Mouse (Mus musculus): ENCODE results near the gene Camkmt.

The Camkmt gene

GRCm38 (mm10) chr17:85372076-85372475, 281.7 kb downstream of the Camkmt start:
- DNase-seq (ENCODE audit: low spot score in 2 of 2): no peak

GRCm38 (mm10) chr17:85372523-85372922, 282.2 kb downstream of the Camkmt start:
- no peak for DNase-seq (ENCODE audit: low spot score in 2 of 2)

- no peak for DNase-seq (ENCODE audit: low spot score in 2 of 2)
Observed at GRCm38 (mm10) chr17:85374100-85374833, 283.9 kb downstream of the Camkmt start.

GRCm38 (mm10) chr17:85374834-85375176, 284.5 kb downstream of the Camkmt start:
- no peak for DNase-seq (ENCODE audit: low spot score in 2 of 2)

- DNase-seq (ENCODE audit: low spot score in 2 of 2): no peak
Observed at GRCm38 (mm10) chr17:85375523-85375922, 285.2 kb downstream of the Camkmt start.

- no peak for DNase-seq (ENCODE audit: low spot score in 2 of 2)
Observed at GRCm38 (mm10) chr17:85377496-85377895, 287.1 kb downstream of the Camkmt start.

- no peak for DNase-seq (ENCODE audit: low spot score in 2 of 2)
Observed at GRCm38 (mm10) chr17:85379101-85379500, 288.7 kb downstream of the Camkmt start.

- DNase-seq (ENCODE audit: low spot score in 2 of 2): no peak
Observed at GRCm38 (mm10) chr17:85381578-85382223, 291.3 kb downstream of the Camkmt start.

GRCm38 (mm10) chr17:85382344-85382743, 292.0 kb downstream of the Camkmt start:
- DNase-seq (ENCODE audit: low spot score in 2 of 2): no peak

- no peak for DNase-seq (ENCODE audit: low spot score in 2 of 2)
Observed at GRCm38 (mm10) chr17:85382906-85383305, 292.6 kb downstream of the Camkmt start.

- no peak for DNase-seq (ENCODE audit: low spot score in 2 of 2)
Observed at GRCm38 (mm10) chr17:85393091-85393890, 302.9 kb downstream of the Camkmt start.

- DNase-seq (ENCODE audit: low spot score in 2 of 2): no peak
Observed at GRCm38 (mm10) chr17:85393891-85394321, 303.6 kb downstream of the Camkmt start.

GRCm38 (mm10) chr17:85395502-85395901, 305.1 kb downstream of the Camkmt start:
- DNase-seq (ENCODE audit: low spot score in 2 of 2): no peak

GRCm38 (mm10) chr17:85400751-85401150, 310.4 kb downstream of the Camkmt start:
- DNase-seq (ENCODE audit: low spot score in 2 of 2): no peak

- DNase-seq (ENCODE audit: low spot score in 2 of 2): no peak
Observed at GRCm38 (mm10) chr17:85405161-85405560, 314.8 kb downstream of the Camkmt start.

GRCm38 (mm10) chr17:85406195-85406594, 315.8 kb downstream of the Camkmt start:
- DNase-seq (ENCODE audit: low spot score in 2 of 2): no peak

GRCm38 (mm10) chr17:85428831-85429230, 338.5 kb downstream of the Camkmt start:
- DNase-seq (ENCODE audit: low spot score in 2 of 2): no peak

- no peak for DNase-seq (ENCODE audit: low spot score in 2 of 2)
Observed at GRCm38 (mm10) chr17:85432923-85433322, 342.6 kb downstream of the Camkmt start.

- DNase-seq (ENCODE audit: low spot score in 2 of 2): no peak
Observed at GRCm38 (mm10) chr17:85443036-85443435, 352.7 kb downstream of the Camkmt start.

- DNase-seq (ENCODE audit: low spot score in 2 of 2): no peak
Observed at GRCm38 (mm10) chr17:85454419-85454983, 364.1 kb downstream of the Camkmt start.

- no peak for DNase-seq (ENCODE audit: low spot score in 2 of 2)
Observed at GRCm38 (mm10) chr17:85455063-85455462, 364.7 kb downstream of the Camkmt start.

- DNase-seq (ENCODE audit: low spot score in 2 of 2): no peak
Observed at GRCm38 (mm10) chr17:85458075-85458474, 367.7 kb downstream of the Camkmt start.
